Mouse (Mus musculus): Measurements from ENCODE around the gene Kcnk4. TPM values are rescaled to one million over a fixed set of nuclear protein-coding genes. Genes with fewer than 3 reads are reported as not detected.
"Not testable (repeated sequence)": the region's sequence is repeated elsewhere in the genome, so short reads cannot be mapped to it uniquely, and the experiment has no call there.

Kcnk4 gene
- polyA plus RNA-seq, 1 experiment from 2014 or later: 0.77 TPM

DNA sequence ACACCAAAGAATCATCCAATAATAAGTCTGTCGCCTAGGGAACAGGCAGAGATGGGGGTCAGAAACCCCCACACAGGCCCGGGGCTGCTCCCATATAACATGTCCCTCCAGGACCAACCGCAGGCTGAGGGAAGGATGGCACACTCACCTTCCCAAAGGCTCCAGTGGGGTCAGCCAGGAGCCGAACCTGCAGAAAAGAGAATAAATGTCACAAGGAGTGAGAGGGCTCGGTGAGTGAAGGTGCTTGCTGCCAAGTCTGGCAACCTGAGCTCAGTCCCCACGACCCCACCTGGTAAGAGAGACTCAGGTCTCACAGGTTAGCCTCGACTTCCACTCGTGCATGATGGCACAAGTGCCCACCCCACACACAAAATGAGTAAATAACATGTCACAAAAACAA is 27.2 kb downstream of the Kcnk4 start:
- H3K9ac ChIP-seq (ENCODE audit: low read length): no peak overlapping the region

DNA sequence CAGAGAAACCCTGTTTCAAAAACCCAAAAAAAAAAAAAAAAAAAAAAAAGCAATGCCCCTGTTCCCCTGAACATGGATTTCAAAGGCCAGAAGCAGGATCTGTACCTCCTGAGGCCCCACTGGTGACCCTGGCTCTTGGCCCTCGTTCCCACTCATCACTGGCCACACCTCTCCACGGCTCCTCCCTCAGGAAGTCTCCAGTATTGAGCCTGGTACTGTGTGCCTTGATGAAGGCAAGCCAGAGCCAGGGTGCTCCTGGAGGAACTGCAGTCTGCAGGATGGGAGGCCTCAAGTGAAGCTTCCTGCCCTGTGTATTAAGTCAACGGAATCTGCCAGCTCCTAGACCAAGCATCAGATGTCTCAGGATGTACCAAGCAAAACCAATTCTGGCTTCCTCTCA is 28.1 kb downstream of the Kcnk4 start:
- H3K27me3 ChIP-seq (replicated peaks; ENCODE audit: control insufficient read depth, insufficient read depth, low read length): no peaks in the 10 kb centered on the region
- H3K4me3 ChIP-seq (ENCODE audit: low read depth, low read length): no peak overlapping the region
- no peak overlapping the region for H3K4me2 ChIP-seq (ENCODE audit: low read length)
- ATAC-seq (no peak), DNase-seq (ENCODE audit: low spot score) (no peak)
- 87% methylated on average over 3 of the region's 3 CpGs for WGBS
- no peaks in the 10 kb centered on the region for H3K9me3 ChIP-seq (replicated peaks; ENCODE audit: control insufficient read depth, low read length)
- H3K9ac ChIP-seq (ENCODE audit: low read length): no peak overlapping the region
- H3K4me1 ChIP-seq (ENCODE audit: control insufficient read depth, insufficient read depth, low read length): peaks cover 11% of the 10 kb centered on the region
- H3K27ac ChIP-seq (ENCODE audit: low read depth, low read length): no peak overlapping the region
- H3K36me3 ChIP-seq (ENCODE audit: control insufficient read depth, insufficient read depth, low read length): peaks cover 33% of the 10 kb centered on the region

More for the DNA sequence above, 27.2 kb downstream of the Kcnk4 start:
- Histone ChIP-seq H3K27me3 (replicated peaks; ENCODE audit: control insufficient read depth, insufficient read depth, low read length) (no peaks in the 10 kb centered on the region), H3K4me3 (ENCODE audit: low read depth, low read length) (no peak overlapping the region), H3K36me3 (ENCODE audit: control insufficient read depth, insufficient read depth, low read length) (peaks cover 42% of the 10 kb centered on the region), H3K27ac (ENCODE audit: low read depth, low read length) (no peak overlapping the region), H3K9me3 (replicated peaks; ENCODE audit: control insufficient read depth, low read length) (no peaks in the 10 kb centered on the region), H3K4me2 (ENCODE audit: low read length) (no peak overlapping the region), H3K4me1 (ENCODE audit: control insufficient read depth, insufficient read depth, low read length) (peaks cover 11% of the 10 kb centered on the region)
- ATAC-seq: no peak
- DNase-seq (ENCODE audit: low spot score): no peak
- WGBS: 93% methylated on average over 8 of the region's 8 CpGs

- Histone ChIP-seq H3K4me3 (ENCODE audit: low read depth, low read length) (no peak overlapping the region), H3K9ac (ENCODE audit: low read length) (no peak overlapping the region), H3K4me1 (ENCODE audit: control insufficient read depth, insufficient read depth, low read length) (peaks cover 9% of the 10 kb centered on the region), H3K27me3 (replicated peaks; ENCODE audit: control insufficient read depth, insufficient read depth, low read length) (no peaks in the 10 kb centered on the region), H3K4me2 (ENCODE audit: low read length) (no peak overlapping the region), H3K27ac (ENCODE audit: low read depth, low read length) (no peak overlapping the region), H3K9me3 (replicated peaks; ENCODE audit: control insufficient read depth, low read length) (no peaks in the 10 kb centered on the region), H3K36me3 (ENCODE audit: control insufficient read depth, insufficient read depth, low read length) (peaks cover 29% of the 10 kb centered on the region)
- ATAC-seq (no peak), DNase-seq (ENCODE audit: low spot score) (no peak)
- 94% methylated on average over 11 of the region's 11 CpGs for WGBS
Measured at GRCm38 (mm10) chr19:6905498-6906159, 28.7 kb downstream of the Kcnk4 start.

GRCm38 (mm10) chr19:6904846-6905245 is 29.5 kb downstream of the Kcnk4 start:
- no peak overlapping the region for H3K4me2 ChIP-seq (ENCODE audit: low read length)
- 90% methylated on average over 2 of the region's 2 CpGs for WGBS
- no peaks in the 10 kb centered on the region for H3K27me3 ChIP-seq (replicated peaks; ENCODE audit: control insufficient read depth, insufficient read depth, low read length)
- H3K4me1 ChIP-seq (ENCODE audit: control insufficient read depth, insufficient read depth, low read length): peaks cover 9% of the 10 kb centered on the region
- H3K36me3 ChIP-seq (ENCODE audit: control insufficient read depth, insufficient read depth, low read length): peaks cover 29% of the 10 kb centered on the region
- no peak overlapping the region for H3K9ac ChIP-seq (ENCODE audit: low read length)
- no peak overlapping the region for H3K27ac ChIP-seq (ENCODE audit: low read depth, low read length)
- no peak overlapping the region for H3K4me3 ChIP-seq (ENCODE audit: low read depth, low read length)
- 0 out of 2 replicates have a peak, but pooled peaks cover 3% of the 10 kb centered on the region for H3K9me3 ChIP-seq (replicated peaks; ENCODE audit: control insufficient read depth, low read length)
- no peak for DNase-seq (ENCODE audit: low spot score)
- no peak for ATAC-seq

- WGBS: 100% methylated on average over 1 of the region's 1 CpGs
- no peak overlapping the region for H3K27ac ChIP-seq (ENCODE audit: low read depth, low read length)
- H3K4me1 ChIP-seq (ENCODE audit: control insufficient read depth, insufficient read depth, low read length): no peaks in the 10 kb centered on the region
- H3K36me3 ChIP-seq (ENCODE audit: control insufficient read depth, insufficient read depth, low read length): peaks cover 29% of the 10 kb centered on the region
- ATAC-seq (no peak), DNase-seq (ENCODE audit: low spot score) (no peak)
- H3K27me3 ChIP-seq (replicated peaks; ENCODE audit: control insufficient read depth, insufficient read depth, low read length): no peaks in the 10 kb centered on the region
- no peak overlapping the region for H3K4me3 ChIP-seq (ENCODE audit: low read depth, low read length)
- H3K9ac ChIP-seq (ENCODE audit: low read length): no peak overlapping the region
- no peak overlapping the region for H3K4me2 ChIP-seq (ENCODE audit: low read length)
- 0 out of 2 replicates have a peak, but pooled peaks cover 3% of the 10 kb centered on the region for H3K9me3 ChIP-seq (replicated peaks; ENCODE audit: control insufficient read depth, low read length)
Measured at GRCm38 (mm10) chr19:6903031-6903430, 31.3 kb downstream of the Kcnk4 start.

GRCm38 (mm10) chr19:6899641-6900040 is 34.7 kb downstream of the Kcnk4 start:
- peaks cover 2% of the 10 kb centered on the region; the same call in 1 of the 2 replicates for H3K36me3 ChIP-seq (ENCODE audit: control insufficient read depth, insufficient read depth, low read length)
- H3K27me3 ChIP-seq (replicated peaks; ENCODE audit: control insufficient read depth, insufficient read depth, low read length): no peaks in the 10 kb centered on the region
- DNase-seq (ENCODE audit: low spot score) (no peak), ATAC-seq (no peak)
- no peak overlapping the region for H3K9ac ChIP-seq (ENCODE audit: low read length)
- 78% methylated on average over 4 of the region's 4 CpGs for WGBS
- H3K4me1 ChIP-seq (ENCODE audit: control insufficient read depth, insufficient read depth, low read length): no peaks in the 10 kb centered on the region
- H3K9me3 ChIP-seq (replicated peaks; ENCODE audit: control insufficient read depth, low read length): 0 out of 2 replicates have a peak, but pooled peaks cover 5% of the 10 kb centered on the region
- H3K4me2 ChIP-seq (ENCODE audit: low read length): no peak overlapping the region
- no peak overlapping the region for H3K4me3 ChIP-seq (ENCODE audit: low read depth, low read length)
- H3K27ac ChIP-seq (ENCODE audit: low read depth, low read length): no peak overlapping the region

DNA sequence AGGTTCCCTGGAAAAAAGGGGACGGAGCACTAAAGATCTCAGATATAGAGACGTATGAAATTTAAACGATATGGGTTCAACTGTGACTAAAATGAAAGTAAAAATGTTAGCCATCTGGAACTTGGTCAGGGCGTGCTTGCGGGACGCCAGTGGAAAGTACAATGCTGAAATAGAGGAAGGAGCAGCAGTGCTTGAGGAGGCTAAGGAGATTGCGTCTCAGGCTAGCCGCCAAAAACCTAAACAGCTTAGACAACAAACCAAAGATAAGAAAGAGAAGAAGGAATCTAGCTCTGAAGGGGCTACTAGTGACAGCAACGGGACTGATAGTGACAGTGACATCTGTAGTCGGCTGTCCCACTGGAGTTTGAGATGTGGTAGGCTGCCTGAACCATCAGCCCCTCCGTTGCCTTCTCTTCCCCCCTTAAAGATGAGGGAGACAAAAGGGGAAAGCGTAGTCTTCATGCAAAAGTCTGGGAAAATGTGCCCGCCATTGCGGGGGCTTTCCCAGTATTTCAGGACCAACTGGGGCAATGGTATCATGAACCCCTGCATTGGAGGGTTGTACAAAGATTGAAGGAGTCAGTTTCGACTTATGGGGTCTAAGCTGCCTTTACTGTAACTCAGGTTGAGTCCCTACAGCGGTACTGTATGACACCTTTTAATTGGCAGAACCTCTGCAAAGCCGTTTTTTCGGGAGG is 38.6 kb downstream of the Kcnk4 start:
- ATAC-seq; H3K9ac ChIP-seq (ENCODE audit: low read length); DNase-seq (ENCODE audit: low spot score); H3K27ac ChIP-seq (ENCODE audit: low read depth, low read length); H3K27me3 ChIP-seq (replicated peaks; ENCODE audit: control insufficient read depth, insufficient read depth, low read length); H3K4me2 ChIP-seq (ENCODE audit: low read length); H3K4me1 ChIP-seq (ENCODE audit: control insufficient read depth, insufficient read depth, low read length); H3K36me3 ChIP-seq (ENCODE audit: control insufficient read depth, insufficient read depth, low read length); H3K9me3 ChIP-seq (replicated peaks; ENCODE audit: control insufficient read depth, low read length); H3K4me3 ChIP-seq (ENCODE audit: low read depth, low read length): not testable (repeated sequence)
- 92% methylated on average over 18 of the region's 18 CpGs for WGBS

- Histone ChIP-seq H3K4me2 (ENCODE audit: low read length) (no peak overlapping the region), H3K27ac (ENCODE audit: low read depth, low read length) (no peak overlapping the region), H3K27me3 (replicated peaks; ENCODE audit: control insufficient read depth, insufficient read depth, low read length) (no peaks in the 10 kb centered on the region), H3K4me3 (ENCODE audit: low read depth, low read length) (no peak overlapping the region), H3K4me1 (ENCODE audit: control insufficient read depth, insufficient read depth, low read length) (no peaks in the 10 kb centered on the region), H3K9ac (ENCODE audit: low read length) (no peak overlapping the region), H3K36me3 (ENCODE audit: control insufficient read depth, insufficient read depth, low read length) (no peaks in the 10 kb centered on the region), H3K9me3 (replicated peaks; ENCODE audit: control insufficient read depth, low read length) (0 out of 2 replicates have a peak, but pooled peaks cover 2% of the 10 kb centered on the region)
- 94% methylated on average over 14 of the region's 14 CpGs for WGBS
- ATAC-seq (no peak), DNase-seq (ENCODE audit: low spot score) (no peak)
Measured at GRCm38 (mm10) chr19:6893731-6894451, 40.4 kb downstream of the Kcnk4 start.

Measured in forebrain, embryonic 14.5 days (tissue).